Mouse (Mus musculus) heart, postnatal 36 days (tissue): ENCODE data around the gene Tfr2. TPM values are rescaled to one million over a fixed set of nuclear protein-coding genes. Genes with fewer than 3 reads are reported as not detected.

ENCODE experiments used
- microRNA-seq, 2 experiments: library from miRNA; unstranded; fragments of <30 nt; microRNA quantifications; one replicate each; pipeline ENCODE4 v1.2.0; 2021; ENCODE audit warnings: borderline number of aligned reads in 2 of 2
- total RNA-seq, 2 experiments: library from RNA; stranded (reverse); gene quantifications; 2 replicates each; pipeline ENCODE4 v1.2.3; 2021

Gene Tfr2
- total RNA-seq, 2 experiments from 2014 or later = not detected

Small RNAs within 50 kb of the gene (microRNA-seq; reads per million reads assigned to microRNA genes)
- gene Mir6418 = 0 reads per million in 2 experiments

Other genes with a start within 250 kb of the Tfr2 start
- gene Slc12a9, start 236.2 kb upstream of the Tfr2 start, total RNA-seq = 1 to 10 TPM; 2.0 to 3.6 TPM
- gene Ephb4, start 219.7 kb upstream of the Tfr2 start, total RNA-seq = 10 to 100 TPM; 55.6 to 64.8 TPM
- not detected for gene Zan, start 92.8 kb upstream of the Tfr2 start, total RNA-seq
- gene Pop7, start 67.3 kb upstream of the Tfr2 start, total RNA-seq = 10 to 100 TPM; 13.1 to 14.1 TPM
- gene Gigyf1, start 51.3 kb upstream of the Tfr2 start, total RNA-seq = 10 to 100 TPM; 29.5 to 35.4 TPM
- gene Epo, start 36.6 kb upstream of the Tfr2 start, total RNA-seq = not detected
- gene Gnb2, start 36.3 kb upstream of the Tfr2 start, total RNA-seq = 100 to 1,000 TPM; 245 to 248 TPM
- not detected for gene Actl6b, start 16.3 kb upstream of the Tfr2 start, total RNA-seq
- 10 to 100 TPM; 16.5 to 16.8 TPM for gene Mospd3, start 31.2 kb downstream of the Tfr2 start, total RNA-seq
- gene Pcolce, start 43.9 kb downstream of the Tfr2 start, total RNA-seq = 10 to 100 TPM; 58.1 to 65.1 TPM
- gene Fbxo24, start 59.2 kb downstream of the Tfr2 start, total RNA-seq = under 1 TPM; 0.16 to 0.31 TPM
- 10 to 100 TPM; 18.4 to 20.5 TPM for gene Lrch4, start 59.3 kb downstream of the Tfr2 start, total RNA-seq
- gene Gm20605, start 59.3 kb downstream of the Tfr2 start, total RNA-seq = 1 to 10 TPM; 3.9 to 4.9 TPM
- 1 to 10 TPM; 1.2 to 1.7 TPM for gene Sap25, start 71.5 kb downstream of the Tfr2 start, total RNA-seq
- gene Irs3, start 75.9 kb downstream of the Tfr2 start, total RNA-seq = under 1 TPM; 0.14 to 0.75 TPM
- gene Agfg2, start 114.9 kb downstream of the Tfr2 start, total RNA-seq = 10 to 100 TPM; 11.6 to 18.3 TPM
- gene Nyap1, start 171.8 kb downstream of the Tfr2 start, total RNA-seq = 1 to 10 TPM in 1 of 2 experiments, under 1 TPM in 1; 0.81 to 1.1 TPM
- gene Tsc22d4, start 175.9 kb downstream of the Tfr2 start, total RNA-seq = 100 to 1,000 TPM; 260 to 268 TPM
- 10 to 100 TPM; 10.7 to 12.3 TPM for gene Ppp1r35, start 209.0 kb downstream of the Tfr2 start, total RNA-seq
- gene Mepce, start 217.8 kb downstream of the Tfr2 start, total RNA-seq = 10 to 100 TPM; 25.6 to 35.3 TPM
- under 1 TPM; 0.36 to 0.49 TPM for gene Zcwpw1, start 218.0 kb downstream of the Tfr2 start, total RNA-seq